Mouse (Mus musculus) C2C12 (cell line): ENCODE results near the gene Pdss2.

ENCODE experiments used
- CTCF ChIP-seq: IDR thresholded peaks from one replicate; pipeline ENCODE4 v1.5.1; 2011; ENCODE audit not compliant: control insufficient read depth, insufficient read depth, insufficient read length
- MAX ChIP-seq: IDR thresholded peaks from one replicate; pipeline ENCODE4 v1.6.1; 2011; ENCODE audit warnings: mild to moderate bottlenecking, control low read depth

- TF ChIP-seq CTCF (no peak), MAX (no peak)
These were observed 232.9 kb downstream of the Pdss2 start for GRCm38 (mm10) chr10:43454219-43454618.
